Mouse (Mus musculus) ES-E14 (cell line): ENCODE results near the gene Mgat1.

Source experiments
- CHD2 ChIP-seq: IDR thresholded peaks from 2 replicates; pipeline ENCODE4 v1.6.1; 2014; ENCODE audit warnings: mild to moderate bottlenecking, low read depth, low read length, inconsistent platforms
- HCFC1 ChIP-seq: IDR thresholded peaks from 2 replicates; pipeline ENCODE4 v1.6.1; 2012; ENCODE audit warnings: low read length, inconsistent platforms, borderline replicate concordance; ENCODE audit not compliant: insufficient read depth
- MAFK ChIP-seq: IDR thresholded peaks from 2 replicates; pipeline ENCODE4 v1.6.1; 2014; ENCODE audit warnings: mild to moderate bottlenecking, low read depth, low read length, inconsistent platforms; ENCODE audit not compliant: insufficient read depth
- ZC3H11A ChIP-seq: IDR thresholded peaks from 2 replicates; pipeline ENCODE4 v1.6.1; 2012; ENCODE audit warnings: low read depth, mild to moderate bottlenecking, inconsistent platforms, low read length, borderline replicate concordance
- ZNF384 ChIP-seq: IDR thresholded peaks from 2 replicates; pipeline ENCODE4 v1.6.1; 2012; ENCODE audit warnings: low read depth, low read length, inconsistent platforms

DNA sequence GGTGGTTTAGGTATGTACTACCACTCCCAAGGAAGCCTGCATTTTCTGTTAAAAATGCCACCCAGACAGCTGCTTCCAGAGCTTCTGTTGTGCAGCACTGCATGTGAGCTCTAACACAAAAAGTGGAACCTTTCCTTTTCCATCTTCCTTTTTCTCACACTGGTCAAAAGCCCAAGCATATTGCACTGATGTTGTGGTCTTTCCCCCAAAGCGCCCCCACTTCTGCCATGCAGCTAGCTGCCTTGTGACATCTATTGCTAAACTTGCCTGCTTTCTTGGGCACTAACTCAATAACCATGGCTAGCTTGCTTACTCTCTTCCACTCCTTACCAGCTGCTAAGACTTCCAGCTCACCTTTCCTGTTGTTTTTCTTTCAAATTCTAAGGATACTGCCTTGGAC, 19.5 kb upstream of the Mgat1 start:
- TF ChIP-seq HCFC1 (no peak), MAFK (no peak), ZNF384 (no peak), ZC3H11A (no peak), CHD2 (no peak)
